Mouse (Mus musculus): ENCODE data around the gene Nbeal2. TPM values are rescaled to one million over a fixed set of nuclear protein-coding genes. Genes with fewer than 3 reads are reported as not detected.
A peak's percentile ranks its signal among the peaks of the same experiment; 100 is the strongest.

Gene Nbeal2
- polyA plus RNA-seq, 3 experiments from 2014 or later: 20.0 to 42.0 (median 21.1) TPM

DNA sequence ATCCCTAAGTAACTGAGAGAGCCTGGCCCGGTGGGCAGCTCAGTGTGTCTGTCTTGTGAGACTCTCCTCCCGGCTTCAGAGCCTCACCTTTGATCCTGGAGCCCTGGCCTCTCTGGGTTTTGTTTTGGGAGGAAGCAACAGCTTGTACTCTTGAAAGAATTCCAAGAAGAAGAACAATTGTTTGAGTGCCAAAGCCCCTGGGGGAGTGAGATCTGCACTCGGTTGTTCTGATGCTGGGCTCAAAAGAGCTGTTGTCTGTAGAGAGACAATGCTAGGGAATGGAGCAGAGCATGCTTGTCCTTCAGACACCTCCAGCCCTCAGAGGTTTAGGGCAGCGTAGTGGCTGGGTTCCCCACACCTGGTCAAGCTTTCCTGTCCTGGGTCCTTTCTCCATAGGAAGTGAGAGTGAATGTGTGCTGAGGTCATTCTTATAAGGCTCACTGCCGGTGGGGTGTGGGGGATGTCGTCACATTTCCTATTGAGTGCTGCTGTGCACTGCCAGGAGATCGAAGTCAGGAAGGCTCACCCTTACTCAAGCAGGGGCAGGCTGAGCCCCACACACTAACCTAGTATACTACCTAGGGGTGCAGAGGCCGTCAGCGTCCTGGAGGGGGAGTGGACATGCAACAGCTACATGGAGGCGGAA is 19.3 kb upstream of the Nbeal2 start:
- ATAC-seq: no peak

DNA sequence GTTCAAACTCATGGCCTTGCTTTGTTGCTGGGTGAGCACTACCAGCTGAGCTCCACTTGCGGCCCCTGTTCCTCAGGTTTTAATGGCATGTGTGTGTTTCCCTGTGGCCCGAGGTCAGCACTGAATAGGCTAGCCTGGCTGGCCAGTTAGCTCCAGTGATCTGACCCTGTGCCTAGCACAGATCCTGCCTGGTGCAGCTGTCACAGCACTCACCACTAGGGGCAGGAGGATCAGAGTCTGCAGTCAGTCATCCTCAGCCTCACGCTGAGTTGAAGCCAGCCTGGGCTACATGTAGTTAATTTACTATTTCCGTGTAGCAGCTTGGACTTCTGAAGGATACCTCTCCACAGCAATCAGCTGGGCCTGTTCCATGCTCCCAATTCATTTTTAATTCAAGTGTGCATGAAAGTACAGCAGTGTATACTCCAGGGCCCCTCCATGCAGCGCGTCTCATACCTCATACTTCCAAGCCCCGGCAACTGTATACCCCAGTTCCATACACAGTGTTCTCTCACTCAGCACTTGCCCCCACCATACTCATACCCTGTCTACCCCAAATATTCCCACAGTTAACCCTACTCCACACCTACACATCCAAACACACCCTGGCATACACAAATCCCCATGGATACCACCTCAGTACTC is 18.6 kb upstream of the Nbeal2 start:
- ATAC-seq: no peak

DNA sequence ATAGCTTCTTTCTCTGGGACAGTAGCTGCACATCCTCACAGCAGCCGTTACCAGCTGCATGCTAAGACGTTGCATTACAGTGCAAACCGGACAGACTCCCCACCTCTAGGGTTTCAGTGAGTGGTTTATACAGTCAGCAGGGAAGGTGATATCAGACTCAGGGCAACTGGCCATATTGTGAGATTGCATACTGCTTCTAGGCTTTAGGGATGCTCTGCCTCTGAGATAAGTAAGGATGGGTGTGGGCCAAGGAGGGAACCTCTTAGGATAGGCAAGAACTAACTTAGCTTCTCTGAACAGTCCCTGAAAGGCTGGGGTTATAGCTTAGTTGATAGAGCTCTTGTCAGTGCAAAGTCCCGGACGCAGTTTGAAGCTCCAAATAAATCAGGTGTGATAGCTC is 15.8 kb upstream of the Nbeal2 start:
- no peak for ATAC-seq

DNA sequence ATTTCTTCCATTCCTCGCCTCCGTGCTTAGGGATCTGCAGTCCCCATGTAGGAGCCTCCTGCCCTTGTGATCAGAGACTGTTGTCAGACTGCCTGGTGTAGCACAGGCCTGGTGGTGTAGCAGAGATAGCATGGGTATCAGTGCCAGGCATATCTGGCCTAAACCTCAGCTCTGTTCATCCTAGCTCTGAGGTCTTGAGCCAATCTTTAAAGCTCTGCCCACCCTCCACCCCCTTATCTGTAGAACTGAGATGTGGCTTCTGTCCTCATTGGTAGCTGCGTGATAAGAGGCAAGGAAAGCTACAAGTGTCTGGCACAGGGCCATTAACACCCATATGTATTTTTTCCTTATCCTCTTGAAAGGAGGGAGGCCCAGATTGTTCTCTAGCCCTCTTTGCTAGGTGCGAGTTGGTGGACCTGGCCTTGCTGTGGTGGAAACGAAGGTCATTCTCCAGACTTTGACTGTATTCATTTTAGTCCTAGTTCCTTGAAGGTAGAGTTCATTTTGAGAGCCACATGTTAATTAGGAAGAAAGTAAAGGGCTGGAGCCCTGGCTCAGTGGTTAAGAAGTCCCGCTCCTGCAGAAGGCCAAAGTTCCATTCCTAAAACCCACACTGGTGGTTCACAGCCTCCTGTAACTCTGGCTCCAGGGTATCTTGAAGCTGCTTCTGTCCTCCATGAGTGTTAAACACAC is 14.8 kb upstream of the Nbeal2 start:
- ATAC-seq: no peak

DNA sequence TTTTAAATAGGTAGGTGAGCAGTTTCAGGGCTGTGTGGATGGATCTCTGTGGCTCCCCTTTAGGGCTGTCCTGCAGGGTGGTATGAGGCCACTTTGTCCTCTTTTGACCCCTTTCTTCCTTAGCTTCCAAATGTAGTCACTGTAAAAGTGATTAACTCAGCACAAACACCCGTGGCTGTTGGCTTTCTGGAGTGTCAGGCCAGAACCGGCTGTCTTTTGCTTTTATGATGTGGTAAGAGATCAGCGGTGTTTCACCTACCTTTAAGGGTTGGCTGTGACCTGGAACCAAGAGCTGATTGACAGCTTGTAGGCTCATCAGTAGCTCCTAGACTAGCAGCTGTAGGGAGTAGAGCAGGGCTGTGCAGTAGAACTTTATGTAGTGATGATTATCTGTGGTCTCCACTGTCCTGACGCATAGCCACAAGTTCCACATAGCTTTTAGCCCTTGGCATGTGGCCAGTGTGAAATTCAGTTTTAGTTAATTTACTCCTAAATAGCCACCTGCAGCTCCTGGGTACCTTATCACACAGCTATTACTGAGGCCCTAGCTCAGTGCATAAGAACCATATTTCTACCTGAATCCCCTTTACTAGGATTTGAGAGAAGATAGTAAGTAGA is 13.4 kb upstream of the Nbeal2 start:
- ATAC-seq: no peak

DNA sequence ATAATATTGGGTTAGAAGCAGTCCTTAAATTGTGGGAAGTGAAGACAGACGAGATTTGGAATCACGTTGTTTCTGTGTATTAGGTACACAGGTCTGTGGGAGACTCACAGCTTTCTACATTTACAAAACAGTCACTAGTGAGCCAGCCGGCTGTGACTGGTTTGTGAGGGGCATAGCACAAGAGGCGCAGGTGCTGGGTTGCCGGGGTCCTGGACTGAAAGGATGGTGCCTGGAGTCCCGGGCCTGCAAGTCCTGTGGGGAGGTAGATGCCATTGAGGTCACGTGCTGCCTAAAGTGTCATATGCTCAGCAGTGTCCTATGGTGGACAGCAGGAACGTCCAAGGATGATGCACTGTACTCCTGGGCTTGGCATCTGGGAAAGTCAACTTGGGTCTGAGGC is 12.4 kb upstream of the Nbeal2 start:
- no peak for ATAC-seq

DNA sequence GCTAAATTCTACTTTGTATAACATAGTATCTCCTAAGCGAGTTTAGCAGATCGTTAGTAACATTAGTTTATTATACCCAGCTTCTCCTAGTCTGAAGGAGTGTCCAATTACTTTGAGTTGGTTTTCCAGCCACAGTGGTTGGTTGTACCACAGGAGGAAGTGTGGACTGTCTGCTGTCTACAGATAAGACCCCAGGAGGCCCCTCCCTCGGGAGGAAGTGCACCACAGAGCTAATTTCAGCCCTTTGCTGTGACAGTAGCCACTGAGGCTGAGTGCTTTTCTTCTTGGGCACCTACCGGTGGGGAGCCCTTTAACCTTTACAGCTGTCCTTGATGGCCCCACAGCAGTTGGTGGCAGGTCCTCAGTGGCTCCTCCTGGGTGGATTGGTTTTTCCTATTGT is 12.0 kb upstream of the Nbeal2 start:
- ATAC-seq: no peak

DNA sequence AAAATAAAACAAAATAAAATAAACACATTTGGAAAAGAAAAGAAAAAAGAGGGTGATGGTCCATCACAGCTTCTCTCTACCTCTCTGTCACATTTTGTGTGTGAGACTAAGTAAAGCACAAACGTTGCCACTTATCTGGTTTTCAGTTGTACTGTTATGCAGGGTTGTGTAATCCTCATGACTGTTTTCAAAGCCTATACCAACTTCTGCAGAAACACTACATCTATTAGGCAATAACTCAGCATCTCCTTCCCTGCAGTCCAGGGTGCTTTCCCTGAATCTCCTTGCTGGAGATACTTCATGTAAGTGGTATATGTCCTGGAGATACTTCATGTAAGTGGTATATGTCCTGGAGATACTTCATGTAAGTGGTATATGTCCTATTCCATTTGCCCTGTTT is 8.9 kb upstream of the Nbeal2 start:
- ATAC-seq: no peak

DNA sequence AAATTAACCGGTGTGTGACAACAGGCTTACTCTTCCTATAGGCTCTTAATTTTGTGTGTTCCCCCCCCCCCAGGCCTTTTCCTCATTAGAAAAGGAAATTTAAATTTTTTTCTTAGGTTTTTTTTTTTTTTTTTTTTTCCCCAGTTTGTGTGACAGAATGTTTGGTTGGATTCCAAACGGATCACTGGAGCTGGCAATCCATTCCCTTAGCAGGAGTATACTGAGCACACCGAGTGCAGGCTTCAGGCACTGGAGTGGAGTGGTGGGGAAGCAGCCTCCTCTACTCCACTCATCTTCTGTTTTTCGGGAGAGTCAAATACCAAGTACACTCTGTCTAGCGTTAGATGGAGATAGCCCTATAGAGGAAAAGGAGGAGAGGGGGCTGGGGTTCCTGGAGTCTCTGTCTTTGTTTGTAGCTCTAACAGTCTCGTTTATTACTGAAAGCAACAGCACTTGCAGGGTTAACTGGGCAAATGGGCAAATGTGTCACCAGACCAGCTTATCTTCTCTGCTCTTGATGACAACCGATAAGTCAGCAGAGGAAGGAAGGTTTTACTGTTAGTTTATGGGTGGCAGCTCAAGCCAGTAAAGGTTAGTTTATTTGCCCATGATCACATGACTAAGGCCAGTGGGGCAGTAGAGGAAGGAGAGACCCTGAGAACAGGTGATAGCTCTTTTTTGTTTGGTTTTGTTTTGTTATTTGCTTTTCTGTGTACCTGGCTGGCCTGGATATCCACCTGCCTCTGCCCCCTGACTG is 7.1 kb upstream of the Nbeal2 start:
- no peak for ATAC-seq

DNA sequence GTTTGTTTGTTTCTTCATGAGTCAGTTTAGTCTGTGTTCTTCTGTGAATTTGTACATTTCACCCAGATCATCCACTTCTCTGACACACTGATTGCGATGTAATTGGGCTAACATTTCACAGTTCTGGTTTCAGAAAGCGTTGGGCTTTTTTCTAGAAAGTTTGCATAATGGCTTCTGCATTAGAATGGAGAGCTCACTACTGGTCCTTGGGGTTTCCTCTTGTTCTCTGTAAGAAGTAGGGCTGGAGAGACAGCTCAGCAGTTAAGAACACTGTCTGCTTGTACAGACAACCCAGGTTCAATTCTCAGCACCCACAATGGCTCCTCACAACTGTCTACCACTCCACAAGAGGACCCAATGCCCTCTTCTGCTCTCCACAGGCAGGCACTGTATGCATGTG is 6.2 kb upstream of the Nbeal2 start:
- no peak for ATAC-seq

DNA sequence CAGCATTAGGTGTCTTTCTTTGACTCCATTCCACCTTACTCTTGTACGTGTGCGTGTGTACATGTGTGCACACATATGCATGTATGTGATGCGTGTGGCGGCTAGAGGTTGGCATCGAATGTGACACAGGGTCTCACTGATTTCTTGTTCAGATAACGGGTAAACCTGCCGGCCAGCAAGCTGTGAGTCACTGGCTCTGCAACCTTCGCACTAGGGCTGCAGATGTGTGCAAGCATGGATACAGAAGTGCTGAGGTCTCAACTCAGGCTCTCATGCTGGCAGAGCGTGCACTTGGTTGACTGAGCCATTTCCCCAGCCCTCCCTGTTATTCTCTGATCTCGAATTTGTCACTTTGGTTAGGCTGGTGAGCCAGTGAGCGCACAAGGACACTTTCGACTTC is 5.6 kb upstream of the Nbeal2 start:
- no peak for ATAC-seq

DNA sequence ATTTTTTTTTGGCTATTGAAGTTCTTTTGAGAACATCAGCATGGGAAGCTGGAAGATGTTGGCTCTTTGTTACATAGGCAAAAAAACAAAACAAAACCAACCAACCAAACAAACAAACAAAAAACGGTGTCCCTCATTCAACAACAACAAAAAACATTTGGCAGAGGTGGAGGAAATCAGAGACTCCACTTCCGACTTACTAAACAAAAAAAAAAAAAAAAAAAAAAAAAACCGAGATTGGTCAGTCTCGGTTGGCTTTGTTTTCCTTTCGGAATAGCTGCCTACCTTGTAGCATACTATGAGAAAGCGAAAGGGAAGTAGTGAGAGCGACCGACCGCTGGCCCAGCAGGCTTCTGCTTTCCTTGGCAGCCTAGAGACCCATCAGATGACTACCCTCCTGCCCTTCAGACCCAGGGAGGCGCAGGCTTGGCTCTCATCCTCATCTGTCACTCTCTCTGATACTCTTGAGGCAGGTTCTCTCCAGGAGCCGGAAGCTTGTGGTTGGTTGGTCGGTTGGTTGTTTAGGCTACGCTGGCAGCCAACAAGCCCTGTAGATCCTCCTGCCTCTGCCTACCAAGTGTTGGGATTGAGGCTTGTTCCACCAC is 3.6 kb upstream of the Nbeal2 start:
- no peak for ATAC-seq

DNA sequence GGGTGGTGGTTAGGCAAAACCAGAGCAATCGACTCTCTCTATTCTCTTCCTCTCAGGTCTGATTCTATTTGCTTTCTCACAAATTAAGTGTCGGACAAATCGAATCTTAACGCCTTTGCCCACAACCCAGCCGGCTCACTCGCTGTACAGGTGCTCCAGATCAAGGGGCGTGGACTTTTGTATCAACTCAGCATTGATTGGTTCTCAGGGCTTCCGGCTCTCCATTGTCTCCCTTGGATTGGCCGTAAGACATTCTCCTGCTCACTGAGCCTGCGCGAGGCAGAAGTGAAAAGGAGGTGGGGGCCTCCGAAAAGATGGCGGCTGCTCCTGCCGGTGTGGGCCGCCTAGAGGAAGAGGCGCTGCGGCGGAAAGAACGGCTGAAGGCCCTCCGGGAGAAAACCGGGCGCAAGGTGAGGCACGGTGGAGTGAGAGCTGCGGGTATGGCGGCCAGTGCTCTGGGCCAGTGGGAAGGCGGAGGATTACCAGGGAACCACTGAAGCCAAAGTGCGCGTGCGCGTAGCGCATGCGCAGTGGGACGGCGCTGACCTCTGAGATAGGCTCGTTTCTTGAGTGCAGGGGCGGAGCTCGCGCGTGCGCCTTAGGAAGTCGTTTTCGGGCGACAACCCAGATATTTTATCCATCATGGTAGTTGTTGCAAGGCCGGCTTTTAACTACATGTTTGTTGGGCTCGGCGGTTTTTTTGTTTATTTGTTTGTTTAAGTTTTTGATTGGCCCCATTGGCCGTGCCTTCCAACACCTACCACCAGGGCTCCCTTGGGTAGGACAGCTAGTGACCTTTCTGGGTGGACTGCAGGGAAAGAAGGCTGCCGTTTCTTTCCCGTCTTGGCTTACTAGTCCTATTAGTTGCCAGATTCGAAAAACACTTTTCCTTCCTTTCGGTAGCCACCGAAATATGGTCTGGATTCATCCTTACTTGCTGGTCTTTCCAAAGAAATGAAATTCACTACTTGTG is 2.6 kb upstream of the Nbeal2 start, which contains the start of gene Ccdc12:
Ccdc12 (plus strand) TSS at position 255 of the 973 bp plus-strand sequence.
- ATAC-seq: peak; percentile 83

DNA sequence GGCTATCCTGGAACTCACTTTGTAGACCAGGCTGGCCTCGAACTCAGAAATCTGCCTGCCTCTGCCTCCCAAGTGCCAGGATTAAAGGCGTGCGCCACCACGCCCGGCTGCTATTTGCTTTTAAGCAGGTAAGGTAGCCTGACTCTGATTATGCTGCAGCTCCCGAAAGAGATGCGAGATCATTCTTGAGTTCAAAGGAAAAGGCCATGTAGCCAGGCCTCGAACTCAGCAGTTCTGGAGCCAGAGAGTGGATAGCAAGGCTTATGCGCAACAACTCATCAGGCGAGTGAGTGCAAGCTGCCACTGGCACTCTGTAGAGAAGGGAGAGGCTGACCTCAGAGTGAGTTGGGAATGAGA is 1.7 kb upstream of the Nbeal2 start:
- ATAC-seq: no peak

DNA sequence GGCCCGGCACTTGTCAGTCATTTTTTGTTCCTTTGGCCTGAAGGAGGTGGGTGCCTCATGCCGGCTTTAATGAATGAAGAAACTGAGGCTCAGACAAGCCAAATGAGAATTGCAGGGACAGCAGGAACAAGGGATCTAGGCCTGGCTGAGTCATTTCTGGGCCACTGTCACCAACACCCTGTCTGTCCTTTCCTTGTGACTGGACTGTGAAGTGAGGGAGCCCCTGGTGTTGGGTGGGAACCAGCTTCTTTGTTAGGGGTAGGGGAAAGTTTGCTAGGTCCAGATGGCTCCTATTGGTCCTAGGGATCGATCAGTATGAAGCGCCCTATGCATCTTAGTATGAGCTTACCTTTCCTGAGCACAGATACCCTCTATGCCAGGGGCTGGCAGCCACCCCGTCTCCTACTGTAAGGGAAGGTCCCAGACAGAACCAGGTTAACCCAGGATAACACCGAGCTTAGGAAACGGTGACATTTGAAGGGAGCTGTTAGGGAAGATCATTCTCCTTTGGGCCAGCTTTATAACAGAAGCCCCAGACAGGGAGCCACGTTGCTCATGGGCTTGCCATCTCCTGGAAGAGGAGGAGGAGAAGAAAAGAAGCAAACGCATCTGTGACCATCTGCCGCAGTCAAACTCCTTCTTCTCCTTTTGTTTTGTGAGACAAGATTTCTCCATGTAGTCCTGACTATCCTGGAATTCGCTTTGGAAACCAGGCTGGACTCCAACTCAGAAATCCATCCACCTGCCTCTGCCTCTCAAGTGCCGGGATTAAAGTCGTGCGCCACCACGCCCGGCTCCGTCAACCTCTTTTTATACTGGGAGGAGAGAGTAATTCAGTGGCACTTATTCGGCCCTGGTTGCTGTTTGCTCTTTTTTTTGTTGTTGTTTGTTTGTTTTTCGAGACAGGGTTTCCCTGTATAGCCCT is 1.0 kb upstream of the Nbeal2 start:
- ATAC-seq: no peak

DNA sequence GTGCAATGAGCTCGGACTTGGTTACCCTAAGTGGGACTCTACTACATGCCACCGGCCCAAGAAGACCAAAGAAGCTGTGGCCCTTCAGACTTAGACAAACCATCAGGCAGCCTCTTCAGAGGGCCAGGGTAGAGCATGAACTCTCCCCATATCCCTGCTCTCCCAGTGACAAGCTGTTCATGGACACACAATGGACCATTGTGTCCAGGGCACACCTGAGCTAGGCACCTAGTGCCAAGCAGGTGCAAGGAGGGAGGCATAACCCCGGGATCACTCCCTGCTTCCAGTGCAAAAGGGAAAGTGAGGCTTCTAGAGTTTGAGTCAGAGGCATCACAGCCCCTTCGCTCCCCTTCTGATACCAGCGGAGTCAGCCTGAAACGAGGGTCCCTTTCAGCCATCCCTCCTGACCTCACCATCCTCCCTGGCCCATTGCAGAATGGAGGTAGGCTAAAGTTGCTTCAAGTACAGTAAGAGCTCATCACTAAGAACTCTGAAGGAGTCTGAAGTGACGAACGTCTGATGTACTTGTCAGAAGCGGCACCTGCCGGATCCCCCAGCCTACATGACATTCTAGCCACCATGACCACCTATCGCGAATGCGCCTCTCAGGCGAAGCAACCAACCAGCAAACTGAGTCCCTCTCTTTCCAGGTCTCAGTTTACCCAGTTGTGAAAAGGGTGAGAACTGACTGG is 852 bp downstream of the Nbeal2 start:
- no peak for ATAC-seq

DNA sequence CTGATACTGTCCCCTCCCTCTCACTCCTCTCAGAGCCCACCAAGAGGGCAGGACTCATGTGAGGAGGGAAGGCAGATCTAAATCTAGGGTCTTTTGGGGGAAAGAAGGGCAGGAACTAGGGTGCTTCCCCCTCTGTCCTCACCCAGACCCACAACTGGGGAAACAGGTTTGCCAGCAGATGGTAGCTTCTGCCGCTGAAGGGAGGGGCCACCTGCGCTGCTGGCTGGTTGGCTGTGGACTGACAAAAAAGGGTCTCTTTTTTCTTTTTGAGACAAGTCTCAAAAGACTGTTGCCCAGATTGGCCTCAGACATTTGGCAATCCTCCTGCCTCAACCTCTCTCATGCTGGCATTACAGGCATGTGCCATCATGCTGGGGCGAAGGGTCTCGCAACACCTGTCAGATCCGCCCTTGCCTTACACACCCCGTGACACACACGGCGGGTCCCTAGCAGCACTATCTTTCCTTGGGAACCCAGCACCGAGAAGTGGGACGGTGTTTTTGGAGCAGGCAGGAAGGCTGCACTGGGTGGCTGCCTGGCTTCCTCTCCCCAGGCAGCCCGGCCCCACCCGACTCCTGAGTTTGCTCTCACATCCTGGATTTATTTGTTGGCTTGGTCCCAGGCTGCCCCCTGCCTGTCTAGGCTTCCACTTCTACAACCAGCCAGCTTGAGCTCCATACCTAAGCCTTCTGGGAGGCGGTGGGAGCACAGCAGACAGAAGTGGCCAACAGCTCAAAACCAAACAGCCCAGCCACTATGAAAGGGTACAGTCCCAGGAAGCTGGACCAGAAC is 1.8 kb downstream of the Nbeal2 start:
- ATAC-seq: no peak

DNA sequence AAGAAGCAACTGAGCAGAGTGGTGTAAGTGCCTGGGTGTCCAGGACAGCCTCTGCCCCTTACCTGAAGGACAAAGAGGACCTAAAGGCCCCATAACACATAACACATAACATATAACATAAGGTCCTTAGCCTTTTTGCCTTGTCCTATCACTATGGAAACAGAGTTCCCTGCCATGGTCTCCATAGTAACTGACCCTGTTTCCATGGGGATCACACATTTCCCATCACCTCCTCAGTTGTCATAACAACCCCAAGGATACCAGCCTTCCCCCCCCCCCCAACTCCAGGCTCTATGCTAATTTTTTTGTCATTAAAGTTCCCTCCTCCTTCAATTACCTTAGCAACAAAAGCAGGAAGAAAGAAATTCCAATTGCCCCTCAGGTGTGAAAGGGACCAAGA is 4.2 kb downstream of the Nbeal2 start:
- ATAC-seq: no peak

DNA sequence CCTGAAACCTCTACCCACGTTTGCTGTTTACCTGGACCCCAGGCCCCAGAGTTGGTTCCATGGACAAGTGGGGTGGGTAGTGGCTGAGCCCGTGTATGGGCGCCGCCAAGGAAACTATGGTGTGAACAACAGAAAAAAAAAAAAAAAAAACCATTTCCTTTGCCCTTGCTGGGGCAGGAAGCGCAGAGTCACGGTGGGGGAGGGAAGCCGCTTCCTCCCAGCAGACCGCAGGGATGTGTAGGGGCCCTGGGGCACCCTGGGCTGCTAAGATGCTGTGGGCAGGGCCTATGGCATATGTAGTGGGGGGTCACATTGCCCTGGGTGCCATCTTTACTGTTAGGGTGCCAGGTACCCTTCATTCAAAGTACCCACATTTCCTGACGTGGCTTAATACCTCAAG is 8.7 kb downstream of the Nbeal2 start:
- peak; percentile 96 for ATAC-seq

Measured in inflammation-experienced regulatory T-cells, adult 6 months (primary cell).